Mouse (Mus musculus): ENCODE data around the gene Ccdc154.
"Not testable (repeated sequence)": the region's sequence is repeated elsewhere in the genome, so short reads cannot be mapped to it uniquely, and the experiment has no call there.

Gene Ccdc154

DNA sequence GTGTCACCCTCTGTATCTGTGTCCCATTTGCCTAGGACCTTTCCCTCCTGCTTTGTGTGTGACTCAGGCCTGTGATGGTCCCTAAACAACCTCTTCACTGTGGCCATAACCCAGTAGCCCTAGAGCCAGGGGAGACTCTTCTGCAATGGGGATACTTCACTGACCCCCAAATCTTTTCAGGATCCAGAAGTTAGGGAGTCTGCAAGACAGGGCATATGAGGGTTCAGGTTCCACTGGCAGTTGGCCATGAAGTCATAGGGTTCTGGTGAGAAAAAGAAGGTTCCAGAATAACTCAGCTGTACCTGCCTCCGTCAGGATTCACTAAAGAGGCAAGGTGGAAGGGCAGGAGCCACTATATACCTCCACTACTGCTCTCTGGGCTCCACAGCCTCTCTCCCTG lies at the start of gene Ccdc154:
Gene Ccdc154, plus strand, starts transcription at position 301 of the 400 bp plus-strand sequence.
- no peak for DNase-seq (ENCODE audit: extremely low spot score, low read depth, low spot score)

DNA sequence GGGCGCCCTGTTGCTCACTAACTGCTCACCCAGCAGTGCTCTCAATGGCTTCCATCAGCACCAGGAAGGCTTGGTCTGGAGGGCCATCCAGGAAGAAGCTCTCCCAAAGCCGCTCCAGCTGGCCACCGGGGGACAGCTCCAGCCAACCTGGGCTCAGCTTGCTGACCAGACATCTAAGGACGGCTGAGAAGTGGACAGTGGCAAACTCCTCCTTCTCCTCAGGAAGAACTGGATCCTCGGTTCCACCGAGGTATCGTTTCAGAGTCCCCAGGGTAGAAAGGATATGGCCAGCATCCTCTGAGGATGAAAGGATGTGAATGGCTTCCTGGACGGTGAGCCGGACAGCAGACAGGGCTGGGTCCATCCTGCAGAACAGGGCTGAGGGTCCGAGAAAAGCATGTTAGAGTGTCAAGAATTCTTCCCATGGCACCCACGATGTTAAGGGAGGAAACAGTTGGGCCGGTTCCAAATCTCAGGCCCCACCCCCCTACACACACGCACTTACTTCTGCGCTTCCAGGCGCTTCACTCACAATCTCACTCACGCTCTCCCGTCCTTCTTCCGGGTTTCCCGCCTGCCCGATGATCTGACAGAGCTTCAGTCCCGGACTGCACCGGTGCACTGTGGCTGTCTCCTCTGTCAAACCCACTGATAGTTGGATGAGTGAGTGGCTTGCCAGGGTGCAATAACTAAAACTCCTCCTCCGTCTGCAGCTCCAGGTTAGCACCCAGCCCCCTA lies 47.2 kb upstream of the Ccdc154 start:
- no peak for DNase-seq (ENCODE audit: extremely low spot score, low read depth, low spot score)

DNA sequence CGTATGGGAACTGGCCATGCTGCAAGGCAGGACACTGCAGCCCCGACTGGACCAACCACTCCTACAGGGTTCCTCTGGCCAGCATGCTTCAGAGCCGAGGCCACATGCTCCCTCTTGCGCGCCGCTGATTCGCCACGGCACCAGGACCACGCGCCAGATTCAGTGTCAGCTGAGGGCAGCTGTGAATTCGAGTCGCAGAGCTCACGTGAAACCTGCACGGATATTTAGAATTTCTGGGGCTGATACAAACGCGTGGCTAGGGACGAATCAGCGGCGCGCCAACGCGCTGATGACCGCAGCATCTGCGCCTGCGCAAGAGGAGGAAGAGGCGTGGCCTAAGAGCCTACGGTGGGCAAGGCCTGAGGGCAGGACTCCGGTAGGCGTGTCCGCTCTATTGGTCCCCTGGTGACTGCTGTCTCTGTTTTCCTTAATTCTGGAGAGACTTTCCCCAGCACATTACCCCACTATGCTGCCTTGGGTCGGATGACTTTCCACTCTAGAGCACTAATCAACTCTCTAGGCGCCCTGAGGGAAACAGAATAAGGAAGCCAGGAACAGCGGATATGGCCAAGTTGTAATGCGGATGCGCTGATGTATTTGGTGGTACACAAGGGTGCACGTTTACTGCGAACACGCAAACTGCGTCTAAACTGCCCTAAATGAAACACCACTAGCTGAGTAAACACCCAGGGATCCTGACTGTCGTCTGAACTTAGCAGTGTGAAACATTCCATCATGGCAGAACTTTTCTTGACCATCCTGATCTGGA lies 46.4 kb upstream of the Ccdc154 start, which contains the start of gene Telo2:
Gene Telo2, minus strand, starts transcription at position 304 of the 769 bp plus-strand sequence.
- peak; percentile 80 for DNase-seq (ENCODE audit: extremely low spot score, low read depth, low spot score)

DNA sequence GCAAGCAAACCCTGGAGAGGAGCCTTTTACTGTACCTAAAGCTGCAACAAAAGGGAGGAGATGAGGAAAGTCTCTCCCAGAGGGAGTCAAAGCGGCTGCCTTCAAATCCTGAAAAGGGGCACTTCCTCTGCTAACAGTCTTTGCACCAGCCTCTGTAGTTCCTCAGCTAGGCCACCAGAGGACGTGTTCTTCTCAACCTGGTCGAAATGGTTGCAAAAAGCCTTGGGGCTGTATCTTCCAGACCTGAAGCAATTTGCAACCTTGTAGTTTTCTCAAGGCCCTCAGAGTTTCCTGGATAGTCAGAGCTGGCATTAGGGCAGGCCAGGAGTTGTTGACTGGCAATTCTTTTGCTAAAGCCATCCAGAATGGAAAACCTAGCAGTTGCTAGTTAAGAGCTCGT lies 45.0 kb upstream of the Ccdc154 start:
- DNase-seq (ENCODE audit: extremely low spot score, low read depth, low spot score), result no peak

DNA sequence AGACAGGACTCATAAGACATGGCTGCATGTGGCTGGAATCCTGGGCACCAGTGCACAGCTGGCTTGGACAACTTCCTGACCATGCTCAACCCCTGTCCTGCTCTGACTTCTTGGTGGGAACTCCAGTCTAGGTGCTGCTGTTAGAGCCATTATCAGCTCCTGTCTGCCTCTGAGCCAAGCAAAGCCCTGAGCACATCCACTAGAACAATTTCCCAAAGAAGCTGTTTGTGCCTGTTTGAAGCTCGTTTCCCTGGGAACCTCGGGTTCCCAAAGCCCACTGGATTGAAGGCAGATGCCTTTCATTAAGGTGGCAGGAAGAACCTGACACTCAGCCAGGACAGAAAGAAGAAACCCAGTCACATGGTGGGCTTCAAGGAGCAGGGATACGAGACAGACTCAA lies 41.9 kb upstream of the Ccdc154 start, which contains the start of gene Ptx4:
Gene Ptx4, plus strand, starts transcription at position 355 of the 400 bp plus-strand sequence.
- DNase-seq (ENCODE audit: extremely low spot score, low read depth, low spot score), result no peak

DNA sequence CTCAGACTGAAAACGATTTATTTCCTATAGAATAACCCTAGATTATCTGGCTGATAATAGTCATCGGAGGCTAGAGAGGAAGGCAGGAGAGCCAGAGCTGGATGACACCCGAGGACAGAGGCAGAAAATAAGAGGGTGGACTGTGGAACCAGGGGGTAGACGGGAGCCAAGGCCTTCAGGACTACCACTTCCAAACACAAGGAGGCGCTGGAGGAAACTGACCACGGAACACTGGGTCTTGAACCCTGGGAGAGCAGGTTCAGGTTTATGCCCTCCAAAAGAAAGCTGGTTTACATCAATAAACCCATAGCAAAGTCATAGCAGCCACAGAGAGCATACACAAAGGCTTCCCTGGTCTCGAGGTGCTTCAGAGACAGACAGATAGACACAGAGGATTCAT lies 38.3 kb upstream of the Ccdc154 start:
- DNase-seq (ENCODE audit: extremely low spot score, low read depth, low spot score), result no peak

DNA sequence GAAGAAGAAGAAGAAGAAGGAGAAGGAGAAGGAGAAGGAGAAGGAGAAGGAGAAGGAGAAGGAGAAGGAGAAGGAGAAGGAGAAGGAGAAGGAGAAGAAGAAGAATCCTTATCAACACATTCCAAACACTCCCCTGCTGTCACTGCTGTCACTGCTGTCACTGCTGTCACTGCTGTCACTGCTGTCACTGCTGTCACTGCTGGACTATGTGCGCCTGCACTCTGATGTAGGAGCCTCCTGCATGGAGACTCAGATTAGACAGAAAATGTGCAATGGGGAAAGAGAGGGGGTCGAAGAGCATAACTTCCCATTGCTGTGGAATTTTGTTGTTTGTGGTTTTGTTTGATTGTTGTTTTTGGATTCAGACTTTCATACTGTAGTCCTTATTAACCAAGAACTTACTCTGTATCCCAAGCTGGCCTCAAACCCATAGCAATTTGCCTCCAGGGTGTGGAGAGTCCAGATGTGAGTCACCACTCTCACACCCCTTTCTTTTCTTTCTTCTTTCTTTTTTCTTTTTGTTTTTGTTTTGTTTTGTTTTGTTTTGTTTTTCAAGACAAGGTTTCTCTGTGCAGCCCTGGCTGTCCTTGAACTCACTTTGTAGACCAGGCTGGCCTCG lies 36.7 kb upstream of the Ccdc154 start:
- not testable (repeated sequence) for DNase-seq (ENCODE audit: extremely low spot score, low read depth, low spot score)

DNA sequence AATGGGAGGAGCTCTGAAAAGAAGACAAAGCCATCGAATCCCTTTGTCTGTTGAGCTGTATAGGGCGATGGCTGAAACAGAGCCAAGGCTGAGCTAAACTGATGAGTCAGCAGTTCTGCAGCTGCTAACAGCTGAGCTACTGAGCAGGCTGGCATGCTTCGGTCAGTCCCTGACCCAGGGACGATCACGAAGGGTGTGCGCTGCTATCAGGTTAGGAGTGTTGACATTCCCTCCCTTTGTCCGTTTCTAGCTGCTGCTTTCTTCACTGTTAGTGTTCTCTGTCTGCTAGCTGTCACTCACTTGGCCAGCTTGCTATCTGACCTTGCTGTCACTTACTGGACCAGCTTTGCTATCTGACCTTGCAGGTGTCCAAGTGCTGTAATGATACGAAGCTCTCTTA lies 35.2 kb upstream of the Ccdc154 start:
- DNase-seq (ENCODE audit: extremely low spot score, low read depth, low spot score), result no peak

DNA sequence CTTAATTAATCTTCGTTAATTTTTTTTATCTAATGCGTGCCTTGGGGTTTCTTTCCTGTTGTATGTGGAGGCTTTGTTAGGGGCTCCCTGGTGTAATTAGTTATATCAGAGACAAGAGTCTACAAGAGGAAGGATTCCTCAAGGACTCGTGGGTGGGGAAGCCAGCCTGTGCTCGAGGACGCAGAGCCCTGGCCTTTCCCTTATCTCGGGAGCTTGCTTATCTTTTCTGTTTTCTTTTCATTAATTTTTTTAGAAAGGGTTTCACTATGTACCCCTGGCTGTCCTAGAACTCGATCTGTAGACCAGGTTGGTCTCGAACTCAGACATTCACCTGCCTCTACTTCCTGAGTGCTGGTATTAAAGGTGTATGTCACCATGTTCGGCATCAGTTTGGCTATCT lies 34.6 kb upstream of the Ccdc154 start:
- no peak for DNase-seq (ENCODE audit: extremely low spot score, low read depth, low spot score)

DNA sequence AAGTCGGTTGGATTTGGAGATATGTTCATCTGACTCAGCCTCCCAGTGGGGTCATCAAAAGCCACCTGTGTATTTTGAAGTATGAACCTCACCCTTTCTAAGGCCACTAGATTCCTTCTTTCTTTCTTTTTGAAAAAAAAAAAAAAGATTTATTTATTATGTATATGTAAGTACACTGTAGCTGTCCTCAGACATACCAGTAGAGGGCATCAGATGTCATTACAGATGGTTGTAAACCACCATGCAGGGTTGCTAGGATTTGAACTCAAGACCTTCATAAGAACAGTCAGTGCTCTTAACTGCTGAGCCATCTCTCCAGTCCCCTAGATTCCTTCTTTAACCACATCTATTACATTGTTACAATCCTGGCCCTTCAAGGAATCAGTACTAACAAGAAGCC lies 32.2 kb upstream of the Ccdc154 start:
- no peak for DNase-seq (ENCODE audit: extremely low spot score, low read depth, low spot score)

DNA sequence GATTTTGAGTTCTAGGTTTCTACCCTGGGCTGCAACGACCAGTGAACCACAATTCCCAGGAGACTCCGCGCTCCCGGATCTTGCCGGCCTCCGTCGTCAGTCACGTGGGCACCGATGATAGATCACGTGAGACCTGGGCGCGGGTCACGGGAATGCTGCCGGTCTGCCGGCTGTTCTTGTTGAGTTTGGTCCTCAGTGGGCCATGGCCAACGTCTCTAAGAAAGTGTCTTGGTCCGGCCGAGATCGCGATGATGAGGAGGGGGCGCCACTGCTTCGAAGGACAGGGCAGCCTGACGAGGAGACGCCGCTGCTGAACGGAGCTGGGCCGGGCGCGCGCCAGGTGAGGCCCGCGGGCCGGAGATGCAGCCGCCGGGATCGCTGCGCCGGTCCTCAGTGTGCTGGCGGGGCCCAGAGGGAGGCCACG lies 29.0 kb upstream of the Ccdc154 start, which contains the start of gene Clcn7:
Gene Clcn7, plus strand, starts transcription at position 117 of the 424 bp plus-strand sequence.
- DNase-seq (ENCODE audit: extremely low spot score, low read depth, low spot score), result peak; percentile 83

DNA sequence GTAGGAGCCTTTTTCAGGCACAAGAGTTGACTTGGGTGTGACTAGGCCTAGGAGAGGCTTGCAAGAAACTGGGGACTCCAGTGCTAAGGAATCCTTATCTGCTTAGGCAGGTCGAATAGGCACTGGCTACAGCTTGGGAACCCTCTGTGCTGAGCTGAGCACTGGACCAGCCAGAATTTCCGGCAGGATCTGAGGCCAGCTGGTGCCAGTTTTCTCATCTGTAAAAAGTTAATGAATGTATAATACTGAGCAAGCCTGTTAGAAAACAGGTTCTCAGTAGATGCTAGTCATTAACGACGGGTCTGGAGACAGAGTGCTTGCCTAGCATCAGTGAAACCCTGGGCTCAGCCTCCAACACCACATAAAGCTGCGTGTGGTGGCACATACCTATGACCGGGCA lies 26.6 kb upstream of the Ccdc154 start:
- DNase-seq (ENCODE audit: extremely low spot score, low read depth, low spot score), result no peak

DNA sequence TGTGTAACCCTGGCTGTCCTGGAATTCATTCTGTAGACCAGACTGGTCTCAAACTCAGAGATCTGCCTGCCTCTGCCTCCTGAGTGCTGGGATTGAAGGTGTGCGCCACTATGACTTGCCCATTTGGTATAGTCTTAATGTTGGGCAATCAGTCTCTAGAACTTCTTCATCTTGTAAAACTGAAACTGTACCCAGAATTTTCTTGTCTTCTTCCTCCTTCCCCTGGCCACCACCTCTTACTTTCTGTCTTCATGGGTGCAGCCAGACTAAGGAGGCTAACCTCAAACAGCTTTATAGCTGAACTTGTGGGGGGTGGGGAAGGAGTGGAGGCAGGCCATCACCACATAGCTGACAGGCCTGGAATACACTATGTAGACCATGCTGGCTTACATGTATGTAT lies 23.5 kb upstream of the Ccdc154 start:
- DNase-seq (ENCODE audit: extremely low spot score, low read depth, low spot score), result no peak

DNA sequence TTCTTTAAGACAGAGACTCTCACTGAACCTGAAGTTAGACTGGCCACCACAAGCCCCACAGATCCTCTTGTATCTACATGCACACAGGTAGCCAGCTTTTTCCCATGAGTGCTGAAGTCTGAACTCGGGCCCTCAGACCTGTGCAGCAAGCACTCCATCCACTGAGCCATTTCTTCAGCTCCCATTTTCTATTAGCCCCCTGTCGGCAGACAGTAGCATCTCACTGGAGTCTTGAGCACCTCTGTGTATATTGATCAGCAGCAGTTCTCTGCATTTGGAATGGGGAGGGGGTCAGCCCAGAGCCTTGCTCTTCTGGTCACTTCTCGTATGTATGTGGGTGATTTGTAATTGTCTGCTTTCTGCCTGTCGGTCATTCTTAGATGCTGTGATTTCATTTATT lies 22.3 kb upstream of the Ccdc154 start:
- no peak for DNase-seq (ENCODE audit: extremely low spot score, low read depth, low spot score)

DNA sequence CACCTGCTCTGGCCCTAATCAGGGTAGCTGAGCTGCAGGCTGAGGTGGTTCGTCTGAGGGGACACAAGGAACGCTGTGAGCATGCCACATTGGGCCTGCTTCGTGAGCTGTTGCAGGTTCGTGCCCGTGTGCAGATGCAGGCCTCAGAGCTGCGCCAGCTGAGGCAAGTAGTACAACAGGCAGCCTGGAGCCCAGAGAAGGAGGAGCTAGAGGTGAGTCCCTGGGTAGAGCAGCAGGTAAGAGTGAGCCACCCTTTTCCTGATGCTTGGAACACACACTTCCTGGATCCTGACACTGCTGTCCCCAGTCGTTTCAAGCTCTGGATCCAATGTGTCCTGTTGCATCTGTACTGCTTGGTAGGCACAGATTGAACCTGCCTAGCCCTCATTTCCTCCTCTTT lies 1.1 kb downstream of the Ccdc154 start:
- DNase-seq (ENCODE audit: extremely low spot score, low read depth, low spot score), result no peak

DNA sequence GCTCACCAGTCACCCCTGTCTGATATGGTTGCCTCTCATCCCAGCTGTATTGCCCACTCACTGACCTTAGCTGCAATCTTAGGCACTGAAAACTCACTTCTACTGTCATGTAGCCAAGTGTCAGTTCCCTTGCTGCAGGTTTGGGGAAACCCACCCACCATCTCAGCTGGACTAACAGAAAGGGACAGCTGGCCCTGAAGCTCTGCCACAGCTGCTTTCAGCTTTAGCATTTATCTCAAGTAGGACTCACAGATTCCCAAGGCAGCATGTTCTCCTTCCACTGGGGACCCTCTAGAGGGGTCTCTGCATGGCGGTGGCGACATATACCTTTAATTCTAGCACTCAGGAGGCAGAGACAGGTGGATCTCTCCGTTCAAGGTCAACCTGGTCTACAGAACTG lies 2.5 kb downstream of the Ccdc154 start:
- DNase-seq (ENCODE audit: extremely low spot score, low read depth, low spot score), result no peak

DNA sequence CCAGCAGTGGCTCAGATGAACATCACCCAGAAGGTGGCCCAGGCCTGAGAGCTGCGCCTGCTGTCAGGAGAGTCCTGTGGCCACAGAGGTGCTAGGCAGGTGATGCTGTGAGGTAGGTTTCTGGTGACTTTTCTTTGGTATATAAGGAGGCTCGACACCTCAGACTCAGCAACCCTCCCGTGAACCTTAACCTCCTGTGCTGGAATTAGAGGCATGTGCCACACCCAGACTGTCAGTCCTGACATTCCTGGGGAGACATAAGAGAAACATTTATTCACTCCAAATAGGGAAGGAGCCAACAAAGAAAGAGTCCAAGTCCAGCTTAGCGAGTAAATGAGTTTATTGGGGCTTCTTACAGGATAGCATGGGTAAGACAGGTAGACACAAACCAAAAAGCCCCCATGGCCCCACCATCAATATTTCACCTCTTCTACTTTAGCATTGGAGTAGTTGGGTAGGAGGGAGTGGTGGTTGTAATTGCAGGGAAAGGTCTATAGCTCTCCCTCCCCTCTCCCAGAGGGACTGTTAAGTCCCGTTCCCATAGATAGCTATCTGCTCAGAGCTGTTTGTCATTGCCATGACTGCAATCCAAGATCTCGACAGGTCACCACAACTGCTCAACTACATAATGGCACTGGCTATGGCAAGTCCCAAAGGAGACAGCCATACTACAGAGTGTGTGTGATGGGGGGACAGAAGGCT lies 3.9 kb downstream of the Ccdc154 start:
- no peak for DNase-seq (ENCODE audit: extremely low spot score, low read depth, low spot score)

DNA sequence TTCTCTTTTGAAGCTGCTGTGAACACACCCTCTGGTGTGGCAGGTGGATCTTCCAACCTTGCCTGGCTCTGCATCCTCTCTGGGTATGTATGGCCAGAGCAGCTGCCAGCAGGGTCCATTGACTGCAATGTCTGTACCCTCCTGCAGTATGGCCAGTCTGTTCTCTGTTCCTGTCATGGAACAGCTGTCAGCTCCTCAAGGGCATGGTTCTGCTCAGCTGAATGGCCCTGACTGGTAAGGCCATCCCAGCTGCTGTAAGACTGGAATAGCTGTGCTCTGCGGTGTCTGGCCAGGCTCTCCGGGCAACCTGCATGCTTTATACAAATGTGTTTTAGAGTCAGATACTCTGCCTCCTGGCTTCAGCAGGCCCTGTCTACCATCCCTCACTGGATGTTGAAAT lies 7.4 kb downstream of the Ccdc154 start:
- no peak for DNase-seq (ENCODE audit: extremely low spot score, low read depth, low spot score)

DNA sequence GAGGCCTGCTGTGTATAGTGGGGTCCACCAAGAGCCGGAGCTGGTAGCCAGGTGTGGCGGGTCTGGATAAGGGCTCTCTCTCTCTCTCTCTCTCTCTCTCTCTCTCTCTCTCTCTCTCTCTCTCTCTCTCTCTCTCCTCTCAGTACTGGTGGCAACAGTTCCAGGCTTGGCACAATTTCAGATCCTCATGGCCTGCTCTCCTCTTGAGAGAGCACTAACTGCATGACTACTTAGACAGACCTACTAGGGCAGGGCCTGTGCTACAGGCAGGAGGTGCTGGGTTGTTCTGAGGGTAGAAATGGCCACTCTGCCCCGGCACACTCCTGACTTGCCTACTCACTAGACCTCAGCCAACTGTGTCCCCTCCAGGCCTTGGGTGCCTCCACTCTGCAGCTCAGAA lies 10.3 kb downstream of the Ccdc154 start:
- DNase-seq (ENCODE audit: extremely low spot score, low read depth, low spot score), result no peak

DNA sequence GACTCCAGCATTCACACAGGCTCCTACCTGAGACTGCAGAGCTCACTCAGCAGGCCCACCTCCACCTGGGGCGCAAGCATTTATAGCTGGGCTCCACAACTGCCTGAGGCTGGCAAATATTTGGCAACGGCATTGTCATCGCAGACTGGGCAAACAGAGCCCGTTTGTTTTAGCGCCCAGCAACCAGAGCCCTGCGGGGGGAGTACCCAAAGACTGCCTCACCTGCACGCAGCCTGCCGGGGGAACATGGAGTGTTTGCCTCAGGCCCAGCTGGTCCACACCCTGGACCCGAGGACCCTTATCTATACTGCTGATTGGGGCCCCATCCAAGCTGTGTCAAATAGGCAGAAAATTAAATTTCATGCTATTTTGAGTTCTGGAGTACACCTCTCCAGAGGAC lies 13.2 kb downstream of the Ccdc154 start, which contains the start of gene Gm38655:
Gene Gm38655, minus strand, starts transcription at position 61 of the 400 bp plus-strand sequence.
- DNase-seq (ENCODE audit: extremely low spot score, low read depth, low spot score), result no peak

DNA sequence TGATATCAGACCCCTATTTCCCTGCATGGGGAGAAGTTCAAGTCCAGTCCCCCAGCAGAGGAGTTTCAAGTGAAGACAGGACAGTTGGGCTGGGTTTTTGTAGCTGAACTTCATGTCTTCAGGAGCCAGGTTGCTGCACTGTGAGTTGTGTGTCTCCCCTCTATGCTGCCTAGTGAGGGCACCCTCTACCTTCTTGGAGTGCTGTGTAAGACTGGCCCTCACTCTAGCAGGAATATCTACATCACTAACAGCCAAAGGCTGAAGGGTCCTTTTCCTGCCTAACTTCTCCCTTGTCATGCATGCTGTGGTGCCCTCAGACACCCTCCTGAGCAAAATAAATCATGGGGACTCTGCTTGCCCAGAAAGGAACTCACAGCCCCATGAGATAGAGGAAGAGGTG lies 21.0 kb downstream of the Ccdc154 start:
- no peak for DNase-seq (ENCODE audit: extremely low spot score, low read depth, low spot score)
